Mouse (Mus musculus) yolk sac, embryonic 10.5 days (tissue): ENCODE measurements around the gene Prkca.
"Not testable (repeated sequence)": the region's sequence is repeated elsewhere in the genome, so short reads cannot be mapped to it uniquely, and the experiment has no call there.

Source experiments
- DNase-seq: peaks from one replicate; pipeline ENCODE4 v3.0.0-alpha.2; 2017; ENCODE audit warnings: low spot score

The Prkca gene

DNA sequence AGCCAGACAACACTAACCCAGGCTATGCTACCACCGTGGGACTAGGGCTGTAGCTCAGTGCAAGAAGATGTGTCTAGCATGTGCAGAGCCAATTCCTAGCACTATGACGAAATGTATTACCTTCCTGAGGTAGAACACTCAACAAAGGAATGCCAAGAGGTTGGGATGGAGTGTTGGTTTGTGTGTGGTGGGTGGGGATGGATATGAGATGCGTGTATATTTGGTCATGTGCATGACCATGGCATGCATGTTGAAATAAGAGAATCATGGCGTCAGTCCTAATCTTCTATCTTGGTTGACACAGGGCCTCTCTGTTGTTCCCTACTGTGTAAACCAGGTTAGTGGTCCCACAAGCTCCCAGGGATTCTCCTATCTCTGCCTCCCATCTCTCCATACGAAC is 225.5 kb downstream of the Prkca start:
- no peak for DNase-seq

GRCm38 (mm10) chr11:108117360-108118050 is 226.2 kb downstream of the Prkca start:
- no peak for DNase-seq

DNA sequence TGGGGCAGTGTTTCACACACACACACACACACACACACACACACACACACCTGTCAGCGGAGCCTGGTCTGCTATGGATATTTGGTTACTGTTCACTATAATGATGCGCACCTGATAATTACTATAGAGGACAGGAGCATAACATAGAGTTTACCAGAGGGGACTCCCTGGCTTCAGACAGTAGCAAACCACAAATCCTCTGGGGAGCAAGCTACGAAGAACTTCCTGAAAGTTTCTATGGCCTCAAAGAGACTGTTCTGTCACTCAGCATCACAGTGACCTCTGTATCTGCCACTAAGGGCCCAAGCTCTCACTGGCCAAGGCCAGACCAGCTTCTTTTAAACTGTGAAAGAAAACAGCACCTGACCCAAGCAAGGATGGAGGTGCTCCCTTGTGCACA is 229.6 kb downstream of the Prkca start:
- DNase-seq: no peak

- no peak for DNase-seq
These were observed 231.3 kb downstream of the Prkca start for GRCm38 (mm10) chr11:108112437-108112836.

DNA sequence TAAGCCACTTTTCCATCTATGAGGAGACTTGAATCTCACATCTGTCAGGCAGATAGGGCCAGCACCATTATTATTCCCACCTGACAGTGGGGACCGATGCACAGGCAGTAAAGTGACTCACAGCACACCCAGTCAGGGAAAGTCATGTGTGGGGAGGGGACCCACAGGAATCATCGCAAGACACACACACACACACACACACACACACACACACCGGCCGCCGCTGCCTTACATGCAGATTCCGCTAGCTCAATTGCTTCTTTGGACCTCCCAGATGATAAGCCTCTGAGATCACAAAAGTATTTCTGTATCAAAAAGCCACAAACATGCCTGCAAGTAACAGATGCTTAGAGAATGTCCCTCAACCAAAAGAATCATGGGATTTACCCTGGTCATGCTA is 239.6 kb downstream of the Prkca start:
- DNase-seq: no peak

DNA sequence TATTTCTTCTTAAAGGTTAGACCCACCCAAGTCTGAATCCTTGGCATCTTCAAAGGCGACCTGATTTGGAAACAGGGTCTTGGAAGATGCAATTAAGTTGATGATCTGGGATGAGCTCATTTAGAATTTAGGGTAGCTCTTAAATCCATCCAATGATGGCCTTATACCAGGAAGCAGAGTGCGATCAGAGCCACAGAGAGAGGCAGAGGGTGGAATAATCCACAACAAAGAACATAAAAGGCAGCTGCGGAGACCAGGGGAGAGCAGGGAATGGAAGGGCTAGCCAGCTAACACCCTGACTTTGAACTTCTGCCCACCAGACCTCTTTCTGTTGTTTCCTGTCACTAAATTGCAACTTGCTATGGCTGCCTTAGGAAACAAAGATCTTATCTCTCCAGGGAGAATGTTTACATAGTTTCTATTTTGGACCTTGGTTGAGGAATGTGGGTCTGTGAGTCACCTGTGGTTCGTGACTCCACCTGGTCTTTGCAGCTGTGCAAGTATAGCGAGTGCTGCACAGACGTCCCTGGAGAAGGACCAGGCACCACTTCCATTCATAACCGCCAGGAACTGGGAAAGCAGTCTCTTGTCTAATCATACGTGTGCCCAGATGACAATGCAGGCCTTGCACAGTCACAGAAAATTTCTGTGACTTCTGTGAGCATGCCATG is 242.3 kb downstream of the Prkca start:
- DNase-seq: peak; percentile 49

DNA sequence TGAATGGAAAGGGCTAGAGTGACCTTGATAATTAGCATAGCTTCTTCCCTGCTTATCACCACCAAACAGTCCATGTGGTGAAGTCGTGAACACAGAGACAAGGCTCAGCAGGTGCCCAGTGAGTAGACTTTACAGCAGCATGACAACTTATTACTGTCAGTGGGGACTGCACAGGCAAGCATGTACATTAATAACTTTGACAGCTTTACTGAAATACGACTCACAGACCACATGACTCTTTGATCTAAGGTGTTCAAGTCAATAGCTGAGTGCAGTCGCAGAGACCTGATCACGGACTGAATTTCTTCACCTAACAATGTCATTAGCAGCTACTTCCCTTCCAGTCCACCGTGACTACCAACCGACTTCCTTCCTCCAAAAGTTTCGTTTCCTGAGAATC is 245.4 kb downstream of the Prkca start:
- DNase-seq: no peak

DNA sequence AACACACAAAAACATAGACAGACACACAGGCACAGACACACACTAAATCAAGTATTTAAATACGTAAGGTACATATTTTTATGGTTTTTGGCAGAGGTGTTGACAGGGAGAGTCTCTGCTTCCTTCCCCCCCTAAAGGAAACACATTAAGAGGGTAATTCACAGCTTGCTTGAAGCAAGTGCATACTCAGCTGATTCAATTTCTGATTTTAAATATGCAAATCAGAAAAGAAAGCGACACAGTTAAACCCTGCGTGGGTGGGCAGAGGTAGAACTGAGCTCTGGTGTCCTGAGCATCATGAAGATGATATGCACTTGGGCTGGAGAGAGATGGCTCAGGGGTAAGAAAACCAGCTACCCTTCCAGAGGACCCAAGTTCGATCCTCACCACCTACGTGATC is 248.9 kb downstream of the Prkca start:
- no peak for DNase-seq

- DNase-seq: no peak
These were observed 250.5 kb downstream of the Prkca start for GRCm38 (mm10) chr11:108093248-108093647.

DNA sequence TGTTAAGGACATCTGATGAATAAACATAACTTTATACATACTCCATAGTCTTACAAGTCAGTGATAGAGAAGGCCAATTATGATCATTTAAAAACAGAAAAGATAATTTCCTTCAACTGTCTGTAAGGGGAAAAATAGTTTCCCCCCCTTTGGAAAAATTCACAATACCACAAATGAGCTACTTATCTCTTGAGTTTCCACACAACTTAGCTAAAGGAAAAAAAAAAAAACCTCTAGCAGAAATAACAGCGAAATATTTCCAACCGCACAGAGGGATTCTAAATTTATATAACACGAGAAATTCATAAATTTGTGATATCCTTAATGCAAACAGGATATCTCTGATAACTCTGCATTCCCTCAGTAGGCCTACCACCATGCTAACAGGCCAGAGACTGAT is 252.5 kb downstream of the Prkca start:
- no peak for DNase-seq

- DNase-seq: no peak
These were observed 253.0 kb downstream of the Prkca start for GRCm38 (mm10) chr11:108090706-108091105.

GRCm38 (mm10) chr11:108088063-108088462 is 255.7 kb downstream of the Prkca start:
- no peak for DNase-seq

DNA sequence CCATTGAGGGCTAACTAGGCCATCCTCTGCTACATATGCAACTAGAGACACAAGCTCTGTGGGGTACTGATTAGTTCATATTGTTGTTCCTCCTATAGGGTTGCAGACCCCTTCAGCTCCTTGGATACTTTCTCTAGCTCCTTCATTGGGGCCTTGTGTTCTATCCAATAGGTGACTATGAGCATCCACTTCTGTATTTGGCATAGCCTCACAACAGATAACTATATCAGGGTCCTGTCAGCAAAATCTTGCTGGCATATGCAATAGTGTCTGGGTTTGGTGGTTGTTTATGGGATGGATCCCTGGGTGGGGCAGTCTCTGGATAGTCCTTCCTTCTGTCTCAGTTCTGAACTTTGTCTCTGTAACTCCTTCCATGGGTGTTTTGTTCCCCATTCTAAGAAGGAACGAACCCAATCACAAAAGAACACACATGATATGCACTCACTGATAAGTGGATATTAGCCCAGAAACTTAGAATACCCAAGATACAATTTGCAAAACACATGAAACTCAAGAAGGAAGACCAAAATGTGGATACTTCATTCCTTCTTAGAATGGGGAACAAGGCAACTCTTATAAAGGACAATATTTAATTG is 256.5 kb downstream of the Prkca start:
- not testable (repeated sequence) for DNase-seq

DNA sequence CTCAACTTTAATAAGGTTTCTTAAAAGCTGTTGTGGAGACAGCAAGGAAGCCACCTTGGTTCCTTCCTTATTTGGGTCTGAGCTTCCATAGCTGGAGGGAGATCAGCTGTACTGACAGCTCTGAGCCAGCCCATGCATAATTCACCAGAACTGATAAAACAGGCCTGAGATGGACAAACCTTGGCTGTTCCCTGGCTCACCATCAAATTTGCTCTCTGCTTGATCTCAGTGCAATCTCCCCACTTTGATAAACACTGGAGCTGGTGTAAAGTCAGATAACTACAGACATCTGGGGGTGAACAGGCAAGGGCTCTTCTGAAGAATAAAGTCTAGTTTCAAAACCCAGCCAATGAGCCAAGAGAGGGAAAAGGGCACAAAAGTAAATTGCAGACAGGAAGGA is 261.1 kb downstream of the Prkca start:
- no peak for DNase-seq

- DNase-seq: no peak
These were observed 263.6 kb downstream of the Prkca start for GRCm38 (mm10) chr11:108079946-108080650.

- no peak for DNase-seq
These were observed 264.3 kb downstream of the Prkca start for GRCm38 (mm10) chr11:108079454-108079853.

- no peak for DNase-seq
These were observed 266.2 kb downstream of the Prkca start for GRCm38 (mm10) chr11:108077514-108077913.

DNA sequence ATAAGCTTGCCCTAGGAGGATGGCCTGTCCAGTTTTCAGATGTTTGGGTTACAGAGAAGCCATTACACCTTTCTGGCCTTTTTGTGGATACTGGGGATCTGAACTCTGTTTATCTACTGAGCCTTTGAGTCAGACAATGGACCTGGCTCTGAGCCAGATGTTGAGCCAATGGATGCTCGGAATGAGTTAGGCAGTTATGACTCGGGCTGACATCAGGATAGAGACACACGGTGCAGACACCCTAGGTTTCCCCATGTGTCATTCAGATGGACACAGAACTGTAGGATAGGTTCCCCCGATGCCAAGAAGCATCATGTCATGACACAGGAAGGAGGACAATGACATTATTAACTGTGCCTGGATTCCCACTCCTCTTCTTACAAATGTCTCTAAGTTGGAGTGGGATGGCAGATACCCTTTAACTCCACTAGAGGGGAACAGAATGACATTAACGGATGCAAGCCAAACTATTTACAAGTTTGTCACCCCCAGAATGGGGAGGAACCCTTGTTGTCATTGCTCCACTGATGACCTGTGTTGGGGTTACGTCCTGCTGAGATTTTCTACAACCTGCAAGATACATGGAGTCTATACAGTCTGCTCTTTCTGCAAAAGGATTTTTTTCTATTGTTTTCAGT is 271.0 kb downstream of the Prkca start:
- DNase-seq: no peak

GRCm38 (mm10) chr11:108071230-108071629 is 272.5 kb downstream of the Prkca start:
- DNase-seq: no peak

DNA sequence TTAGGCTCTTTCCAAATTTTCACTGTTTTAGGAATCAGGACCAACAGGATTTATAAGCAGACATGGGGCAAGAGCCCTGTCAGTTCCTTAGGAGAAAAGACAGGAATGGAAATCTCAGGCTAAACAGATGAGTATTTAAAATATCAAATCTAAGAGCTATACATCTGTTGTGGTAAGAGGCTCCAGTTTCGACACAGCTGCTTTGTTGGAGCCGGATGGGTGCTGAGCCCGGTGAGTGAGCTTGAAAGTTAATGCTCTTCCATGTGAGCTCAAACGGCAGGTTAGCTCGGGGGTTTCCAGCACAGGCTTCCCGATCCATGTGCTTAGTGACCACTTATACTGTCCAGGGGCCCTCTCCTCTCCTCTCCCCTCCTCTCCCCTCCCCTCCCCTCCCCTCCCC is 273.7 kb downstream of the Prkca start:
- DNase-seq: no peak

DNA sequence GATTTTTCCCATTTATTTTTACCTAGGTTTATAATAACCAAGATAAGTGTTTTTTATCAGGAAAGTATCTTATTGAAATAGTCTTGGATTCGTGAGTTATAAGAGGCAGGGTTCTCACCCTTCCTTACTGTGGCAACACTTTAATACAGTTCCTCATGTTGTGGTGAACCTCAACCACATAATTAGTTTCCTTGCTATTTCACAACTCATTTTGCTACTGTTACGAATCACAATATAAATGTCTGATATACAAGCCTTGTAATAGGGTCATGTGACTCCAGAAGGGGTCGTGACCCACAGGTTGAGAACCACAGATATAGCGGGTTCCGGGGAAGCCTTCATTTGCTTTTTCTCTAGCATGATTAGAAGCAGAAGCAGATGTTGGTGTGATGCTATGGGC is 275.3 kb downstream of the Prkca start:
- no peak for DNase-seq

DNA sequence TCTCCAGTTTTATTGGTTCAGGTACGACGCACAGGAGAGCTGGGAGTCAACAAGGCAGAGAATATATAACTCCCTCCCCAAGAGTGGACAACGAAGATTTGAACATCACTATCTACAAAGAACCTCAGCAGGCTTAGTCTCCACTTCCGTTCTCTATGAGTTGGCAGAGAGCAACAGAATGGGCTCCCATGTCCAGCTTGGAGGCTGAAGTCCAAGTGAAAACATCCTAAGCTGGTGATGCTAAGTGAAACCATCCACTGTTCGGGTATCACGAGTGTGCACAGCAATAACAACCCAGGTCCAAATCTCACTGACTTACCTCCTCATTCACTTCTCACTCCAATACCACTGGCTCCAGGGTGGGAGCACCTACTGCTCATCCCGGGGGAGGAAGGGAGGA is 276.6 kb downstream of the Prkca start:
- DNase-seq: no peak
